Mouse (Mus musculus) spleen, adult 2 months (tissue): Measurements from ENCODE around the gene Dnajc14. TPM values are rescaled to one million over a fixed set of nuclear protein-coding genes. Genes with fewer than 3 reads are reported as not detected.

ENCODE experiments used
- DNase-seq, 2 experiments: peaks; one replicate each; pipeline versions ENCODE4 v3.0.0 to v3.0.0-alpha.2; 2012 to 2021; ENCODE audit warnings: low spot score in 2 of 2, low read depth in 1 of 2
- H3K27ac ChIP-seq: fragments of 200-500 bp; 2 replicates; pipeline ENCODE4 v1.5.1; 2012; ENCODE audit warnings: low read length, inconsistent platforms; ENCODE audit not compliant: insufficient read depth
- H3K27me3 ChIP-seq: fragments of 200-500 bp; 2 replicates; pipeline ENCODE4 v1.6.1; 2012; ENCODE audit warnings: mild to moderate bottlenecking, moderate library complexity, low read length, inconsistent platforms; ENCODE audit not compliant: control insufficient read depth, insufficient read depth
- H3K36me3 ChIP-seq: fragments of 200-500 bp; 2 replicates; pipeline ENCODE4 v1.6.1; 2012; ENCODE audit warnings: mild to moderate bottlenecking, low read length, inconsistent platforms; ENCODE audit not compliant: control insufficient read depth, insufficient read depth
- H3K4me1 ChIP-seq: fragments of 200-500 bp; 2 replicates; pipeline ENCODE4 v1.6.1; 2011; ENCODE audit warnings: inconsistent platforms; ENCODE audit not compliant: control insufficient read depth, insufficient read depth, insufficient read length
- H3K4me3 ChIP-seq: fragments of 200-500 bp; 2 replicates; pipeline ENCODE4 v1.5.1; 2011; ENCODE audit warnings: mild to moderate bottlenecking, inconsistent platforms; ENCODE audit not compliant: insufficient read depth, insufficient read length; ENCODE audit errors: extremely low read depth
- CTCF ChIP-seq: fragments of 200-500 bp; IDR thresholded peaks from 2 replicates; pipeline ENCODE4 v1.5.1; 2011; ENCODE audit warnings: mild to moderate bottlenecking, inconsistent platforms; ENCODE audit not compliant: insufficient read depth, insufficient read length, insufficient replicate concordance; ENCODE audit errors: extremely low read depth
- POLR2A ChIP-seq: fragments of 200-500 bp; IDR thresholded peaks from 2 replicates; pipeline ENCODE4 v1.6.1; 2011; ENCODE audit warnings: low read depth, low read length, inconsistent platforms
- WGBS: fragments of 180-500 bp; shearing (Covaris S2); methylation state at CpG from one replicate; pipeline ENCODE4 v1.1.7; 2018; 5-methylcytosine and 5-hydroxymethylcytosine counted together
- polyA plus RNA-seq: library from polyadenylated mRNA; depleted of rRNA; stranded (reverse); fragments of >200 nt; gene quantifications from 2 replicates; pipeline ENCODE4 v1.2.3, GENCODE M21; 2012

Gene Dnajc14
- polyA plus RNA-seq, 1 experiment, result 9.1 TPM

DNA sequence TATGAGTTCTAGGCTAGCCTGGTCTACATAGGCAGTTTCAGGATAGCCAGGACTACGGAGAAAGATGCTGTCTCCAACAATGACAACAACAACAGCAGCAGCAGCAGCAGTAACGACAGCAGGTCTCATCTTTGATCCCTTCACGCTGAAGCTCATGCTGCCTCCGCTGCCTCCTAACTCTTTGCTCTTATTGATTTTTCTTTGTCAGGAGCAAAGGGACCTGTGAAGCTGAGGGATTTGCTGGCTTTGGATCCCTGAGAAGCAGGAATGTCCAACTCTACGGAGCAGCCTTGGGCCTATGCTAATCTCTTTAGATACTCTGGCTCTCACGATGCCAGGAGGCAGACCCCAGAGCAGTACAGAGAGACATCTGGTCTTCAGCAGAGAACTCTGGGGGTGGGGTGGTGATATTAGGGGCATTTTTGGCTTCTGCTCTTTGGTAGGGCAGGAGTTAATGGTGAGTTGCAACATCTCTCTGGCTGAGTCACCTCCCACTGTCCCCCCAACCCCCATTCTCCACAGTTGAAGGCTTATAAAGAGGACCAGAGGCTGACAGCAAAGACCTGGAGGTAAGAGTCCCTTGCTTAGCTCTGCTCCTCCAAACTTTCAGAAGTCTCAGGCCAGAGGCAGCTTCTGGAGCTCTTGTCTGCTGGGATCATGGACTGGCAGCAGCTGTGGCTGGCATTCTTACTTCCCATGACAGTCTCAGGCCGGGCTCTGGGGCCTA lies 13.3 kb upstream of the Dnajc14 start, which contains the start of gene Mmp19:
Gene Mmp19, plus strand, starts transcription at position 513 of the 727 bp plus-strand sequence.
- WGBS, result 87% methylated on average over 7 of the region's 7 CpGs
- Histone ChIP-seq H3K4me3 (0 out of 2 replicates have a peak within 1 kb of the TSS, but pooled peaks have one; percentile 4), H3K4me1 (no peaks in the 10 kb centered on the region; the same call in 1 of the 2 replicates)

GRCm38 (mm10) chr10:128792041-128792440 lies 11.8 kb upstream of the Dnajc14 start:
- Histone ChIP-seq H3K27me3 (no peaks in the 10 kb centered on the region), H3K4me3 (no peak overlapping the region), H3K4me1 (no peaks in the 10 kb centered on the region; the same call in 1 of the 2 replicates), H3K36me3 (no peaks in the 10 kb centered on the region), H3K27ac (no peak overlapping the region)
- no peak for DNase-seq
- TF ChIP-seq POLR2A (no peak), CTCF (no peak)

More for the DNA sequence above, 13.3 kb upstream of the Dnajc14 start, which contains the start of gene Mmp19:
- no peaks in the 10 kb centered on the region for H3K27me3 ChIP-seq
- no peak for TF ChIP-seq POLR2A
- no peak for TF ChIP-seq CTCF
- H3K36me3 ChIP-seq, result no peaks in the 10 kb centered on the region
- no peak within 1 kb of the TSS for H3K27ac ChIP-seq
- DNase-seq, result no peak

GRCm38 (mm10) chr10:128793258-128793657 lies 10.6 kb upstream of the Dnajc14 start:
- Histone ChIP-seq H3K27me3 (no peaks in the 10 kb centered on the region), H3K36me3 (no peaks in the 10 kb centered on the region), H3K4me3 (no peak overlapping the region), H3K4me1 (no peaks in the 10 kb centered on the region; the same call in 1 of the 2 replicates), H3K27ac (no peak overlapping the region)
- DNase-seq, result no peak
- WGBS, result 92% methylated on average over 1 of the region's 1 CpGs
- TF ChIP-seq CTCF (no peak), POLR2A (no peak)

- no peak for DNase-seq
- no peaks in the 10 kb centered on the region for H3K36me3 ChIP-seq
- H3K4me3 ChIP-seq, result no peak overlapping the region
- no peaks in the 10 kb centered on the region; the same call in 1 of the 2 replicates for H3K4me1 ChIP-seq
- H3K27me3 ChIP-seq, result no peaks in the 10 kb centered on the region
- TF ChIP-seq POLR2A (no peak), CTCF (no peak)
- no peak overlapping the region for H3K27ac ChIP-seq
- 53% methylated on average over 5 of the region's 5 CpGs for WGBS
These were observed 9.5 kb upstream of the Dnajc14 start for GRCm38 (mm10) chr10:128794391-128794790.

DNA sequence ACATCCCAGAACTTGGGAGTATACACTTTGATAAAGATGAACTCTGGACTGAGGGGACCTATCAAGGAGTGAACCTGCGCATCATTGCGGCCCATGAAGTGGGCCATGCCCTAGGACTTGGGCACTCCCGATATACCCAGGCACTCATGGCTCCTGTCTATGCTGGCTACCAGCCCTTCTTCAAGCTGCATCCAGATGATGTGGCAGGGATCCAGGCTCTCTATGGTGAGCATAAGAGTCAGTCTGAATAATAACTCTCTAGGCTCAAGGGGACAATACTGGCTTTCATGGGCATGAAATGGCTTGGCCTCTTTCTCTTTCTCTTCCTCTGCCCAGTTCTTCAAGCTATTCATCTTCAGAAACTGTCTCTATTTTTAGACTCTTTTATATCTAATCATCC lies 8.3 kb upstream of the Dnajc14 start:
- Histone ChIP-seq H3K36me3 (no peaks in the 10 kb centered on the region), H3K4me3 (no peak overlapping the region), H3K27ac (no peak overlapping the region), H3K27me3 (no peaks in the 10 kb centered on the region), H3K4me1 (no peaks in the 10 kb centered on the region; the same call in 1 of the 2 replicates)
- TF ChIP-seq CTCF (no peak), POLR2A (no peak)
- WGBS, result 97% methylated on average over 3 of the region's 3 CpGs
- no peak for DNase-seq

- 91% methylated on average over 8 of the region's 8 CpGs for WGBS
- Histone ChIP-seq H3K36me3 (0 out of 2 replicates have a peak, but pooled peaks cover 2% of the 10 kb centered on the region), H3K4me3 (no peak overlapping the region)
These were observed 5.2 kb upstream of the Dnajc14 start for GRCm38 (mm10) chr10:128798676-128799075.

More at GRCm38 (mm10) chr10:128798676-128799075, 5.2 kb upstream of the Dnajc14 start:
- no peak for TF ChIP-seq CTCF
- TF ChIP-seq POLR2A, result no peak
- Histone ChIP-seq H3K4me1 (no peaks in the 10 kb centered on the region; the same call in 1 of the 2 replicates), H3K27me3 (no peaks in the 10 kb centered on the region), H3K27ac (no peak overlapping the region)
- DNase-seq, result no peak
